Mouse (Mus musculus) kidney, adult 10 weeks (tissue): ENCODE data around the gene Hif3a. TPM values are rescaled to one million over a fixed set of nuclear protein-coding genes. Genes with fewer than 3 reads are reported as not detected.

Experiments
- polyA plus RNA-seq: library from polyadenylated mRNA; stranded (reverse); fragments of 350-450 nt; fragmentation: Illumina TruSeq; extraction: RNeasy Lipid Tissue Mini Kit (QIAGEN cat#74804); gene quantifications from one replicate; pipeline ENCODE4 v1.2.3, GENCODE M21; 2014; ENCODE audit warnings: low read depth, low replicate concordance

Hif3a gene
- polyA plus RNA-seq, result 0.49 TPM

GRCm38 (mm10) chr7:17062389-17062788, at the start of gene Hif3a:
Gene Hif3a, minus strand, starts transcription at chr7:17062427.

GRCm38 (mm10) chr7:17073904-17074615, 11.8 kb upstream of the Hif3a start, which contains the start of gene Psg16:
Gene Psg16, plus strand, starts transcription at chr7:17074040.

DNA sequence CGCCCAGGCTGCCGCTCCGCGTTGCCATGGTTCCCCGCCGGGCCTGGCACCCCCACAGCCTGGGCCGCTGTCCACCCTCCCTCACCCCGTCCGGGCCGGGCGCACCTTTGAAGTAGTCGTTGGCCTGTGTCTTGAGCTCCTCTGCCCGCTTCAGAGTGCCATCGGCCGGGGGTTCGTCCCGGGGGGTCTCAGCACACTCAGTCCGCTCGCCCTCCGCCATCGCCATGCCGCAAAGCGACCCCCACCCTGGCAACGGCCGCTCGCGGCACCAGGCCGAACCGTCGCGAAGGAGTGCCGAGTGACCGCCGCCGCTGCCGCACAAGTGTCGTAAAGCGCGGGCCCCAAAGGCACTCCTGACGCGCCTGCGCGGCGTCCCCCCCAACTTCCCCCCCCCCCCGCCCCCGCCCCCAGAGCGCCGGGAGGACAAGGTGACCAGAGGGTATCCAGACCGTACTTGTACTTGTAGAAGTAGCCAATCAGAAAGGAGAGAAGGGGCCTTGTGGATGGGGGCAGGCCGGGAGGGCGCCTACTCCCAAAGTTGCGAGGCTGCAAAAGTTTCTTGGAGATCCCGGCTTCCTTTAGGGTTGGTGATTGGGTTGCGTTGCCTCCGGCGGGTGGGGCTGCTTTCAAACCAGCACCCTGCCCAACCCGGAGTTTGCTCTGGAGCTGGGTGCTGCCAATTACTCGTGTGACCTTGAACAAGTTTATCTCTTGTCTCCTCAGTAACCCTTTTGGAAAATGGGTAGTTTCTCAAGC, 34.5 kb downstream of the Hif3a start, which contains the start of gene Ppp5c:
Gene Ppp5c (minus strand): TSS at position 337 of the 756 bp plus-strand sequence.

GRCm38 (mm10) chr7:16992451-16992807, 69.8 kb downstream of the Hif3a start, which contains the start of gene Ccdc8:
Gene Ccdc8, plus strand, starts transcription at chr7:16992708.

GRCm38 (mm10) chr7:16982859-16983568, 79.2 kb downstream of the Hif3a start, which contains the start of gene Gm42372:
Gene Gm42372, plus strand, starts transcription at chr7:16983086.

Other genes starting within 250 kb of the Hif3a start
- gene Strn4, start 246.5 kb downstream of the Hif3a start, polyA plus RNA-seq, result 12.7 TPM
- 8.0 TPM for gene Fkrp, start 245.7 kb downstream of the Hif3a start, polyA plus RNA-seq
- 0.28 TPM for gene Prkd2, start 219.5 kb downstream of the Hif3a start, polyA plus RNA-seq
- gene Dact3, start 187.1 kb downstream of the Hif3a start, polyA plus RNA-seq, result 0.28 TPM
- gene Gng8, start 170.6 kb downstream of the Hif3a start, polyA plus RNA-seq, result not detected
- 1.7 TPM for gene Ptgir, start 155.9 kb downstream of the Hif3a start, polyA plus RNA-seq
- gene Calm3, start 138.3 kb downstream of the Hif3a start, polyA plus RNA-seq, result 28.8 TPM
- gene Pnmal2, start 117.7 kb downstream of the Hif3a start, polyA plus RNA-seq, result 0.69 TPM
- gene Pnmal1, start 102.7 kb downstream of the Hif3a start, polyA plus RNA-seq, result not detected
- not detected for gene Gm42372, start 79.3 kb downstream of the Hif3a start, polyA plus RNA-seq
- 0.16 TPM for gene Ccdc8, start 69.7 kb downstream of the Hif3a start, polyA plus RNA-seq
- gene Ppp5c, start 34.5 kb downstream of the Hif3a start, polyA plus RNA-seq, result 17.1 TPM
- gene Psg16, start 11.6 kb upstream of the Hif3a start, polyA plus RNA-seq, result 0.16 TPM
- 0.40 TPM for gene Ceacam3, start 87.9 kb upstream of the Hif3a start, polyA plus RNA-seq
- gene Psg29, start 141.1 kb upstream of the Hif3a start, polyA plus RNA-seq, result not detected